Mouse (Mus musculus) pancreas, adult 10 weeks (tissue): ENCODE results near the gene Il1f8. TPM values are rescaled to one million over a fixed set of nuclear protein-coding genes. Genes with fewer than 3 reads are reported as not detected.

Experiments used
- polyA plus RNA-seq: library from polyadenylated mRNA; stranded (reverse); fragments of 350-450 nt; fragmentation: Illumina TruSeq; extraction: RNeasy Lipid Tissue Mini Kit (QIAGEN cat#74804); gene quantifications from one replicate; pipeline ENCODE4 v1.2.3, GENCODE M21; 2015; ENCODE audit warnings: low read depth, low replicate concordance; ENCODE audit not compliant: insufficient read depth

Gene Il1f8
- not detected for polyA plus RNA-seq

GRCm38 (mm10) chr2:24152861-24153260 is at the start of gene Il1f8:
Gene Il1f8, plus strand, starts transcription at chr2:24153161.

GRCm38 (mm10) chr2:24186176-24186575 is 33.2 kb downstream of the Il1f8 start, which contains the start of gene Il1f9:
Gene Il1f9, plus strand, starts transcription at chr2:24186476.

Other genes starting within 250 kb of the Il1f8 start
- 1.9 TPM for gene Hnmt, start 103.8 kb upstream of the Il1f8 start, polyA plus RNA-seq
- not detected for gene Tbpl2, start 56.6 kb upstream of the Il1f8 start, polyA plus RNA-seq
- gene Il1f9, start 33.3 kb downstream of the Il1f8 start, polyA plus RNA-seq = not detected
- gene Il1f6, start 62.3 kb downstream of the Il1f8 start, polyA plus RNA-seq = not detected
- gene Il1f5, start 123.8 kb downstream of the Il1f8 start, polyA plus RNA-seq = not detected
- gene Il1f10, start 138.0 kb downstream of the Il1f8 start, polyA plus RNA-seq = not detected
- gene Il1rn, start 183.7 kb downstream of the Il1f8 start, polyA plus RNA-seq = not detected
- gene Psd4, start 214.4 kb downstream of the Il1f8 start, polyA plus RNA-seq = 0.55 TPM